Mouse (Mus musculus): ENCODE results near the gene Lcp2. TPM values are rescaled to one million over a fixed set of nuclear protein-coding genes. Genes with fewer than 3 reads are reported as not detected.

Gene Lcp2
- 1 to 10 TPM; 2.9 to 4.0 TPM for total RNA-seq (2021)
- long read RNA-seq, experiment 1: 0 reads
- long read RNA-seq, experiment 2: 0 reads

- DNase-seq (ENCODE audit: low spot score in 2 of 2): no peak
Observed at GRCm38 (mm10) chr11:34046767-34047541, at the start of gene Lcp2. Lcp2 (plus strand) TSS chr11:34046920.

- no peak for DNase-seq (ENCODE audit: low spot score in 2 of 2)
Observed at GRCm38 (mm10) chr11:33998244-33998643, 48.5 kb upstream of the Lcp2 start.

GRCm38 (mm10) chr11:34000416-34000815 is 46.3 kb upstream of the Lcp2 start:
- DNase-seq (ENCODE audit: low spot score in 2 of 2): no peak

GRCm38 (mm10) chr11:34001938-34002592 is 44.7 kb upstream of the Lcp2 start:
- peak; percentile 58 to 74 for DNase-seq (ENCODE audit: low spot score in 2 of 2)

- DNase-seq (ENCODE audit: low spot score in 2 of 2): no peak
Observed at GRCm38 (mm10) chr11:34002593-34002965, 44.1 kb upstream of the Lcp2 start.

GRCm38 (mm10) chr11:34007616-34008015 is 39.1 kb upstream of the Lcp2 start:
- no peak for DNase-seq (ENCODE audit: low spot score in 2 of 2)

- DNase-seq (ENCODE audit: low spot score in 2 of 2): no peak
Observed at GRCm38 (mm10) chr11:34008214-34008613, 38.5 kb upstream of the Lcp2 start.

GRCm38 (mm10) chr11:34008702-34009101 is 38.0 kb upstream of the Lcp2 start:
- DNase-seq (ENCODE audit: low spot score in 2 of 2): peak; percentile 64 to 70

GRCm38 (mm10) chr11:34009316-34010087 is 37.2 kb upstream of the Lcp2 start:
- no peak for DNase-seq (ENCODE audit: low spot score in 2 of 2)

GRCm38 (mm10) chr11:34010133-34010858 is 36.4 kb upstream of the Lcp2 start:
- no peak for DNase-seq (ENCODE audit: low spot score in 2 of 2)

GRCm38 (mm10) chr11:34010859-34011172 is 35.9 kb upstream of the Lcp2 start:
- peak; percentile 12 to 27 for DNase-seq (ENCODE audit: low spot score in 2 of 2)

GRCm38 (mm10) chr11:34012007-34012652 is 34.6 kb upstream of the Lcp2 start:
- DNase-seq (ENCODE audit: low spot score in 2 of 2): no peak

- no peak for DNase-seq (ENCODE audit: low spot score in 2 of 2)
Observed at GRCm38 (mm10) chr11:34025091-34025490, 21.6 kb upstream of the Lcp2 start.

GRCm38 (mm10) chr11:34029658-34030057 is 17.1 kb upstream of the Lcp2 start:
- DNase-seq (ENCODE audit: low spot score in 2 of 2): no peak

GRCm38 (mm10) chr11:34031015-34031805 is 15.5 kb upstream of the Lcp2 start:
- DNase-seq (ENCODE audit: low spot score in 2 of 2): no peak

- peak; percentile 26 to 28 for DNase-seq (ENCODE audit: low spot score in 2 of 2)
Observed at GRCm38 (mm10) chr11:34034008-34034505, 12.7 kb upstream of the Lcp2 start.

GRCm38 (mm10) chr11:34034794-34035193 is 11.9 kb upstream of the Lcp2 start:
- DNase-seq (ENCODE audit: low spot score in 2 of 2): no peak

- DNase-seq (ENCODE audit: low spot score in 2 of 2): no peak
Observed at GRCm38 (mm10) chr11:34035909-34036658, 10.6 kb upstream of the Lcp2 start.

GRCm38 (mm10) chr11:34040061-34040460 is 6.7 kb upstream of the Lcp2 start:
- DNase-seq (ENCODE audit: low spot score in 2 of 2): peak in 1 of 2 experiments; percentile 11

Data from left cerebral cortex, adult 18-20 months (tissue).